ENCODE assay signal across 9 mouse cellular contexts in genomic region chr7:4995268-4996002, GRCm38 (mm10). TPM values are rescaled to one million over a fixed set of nuclear protein-coding genes. Genes with fewer than 3 reads are reported as not detected.
DNase-seq lines count a peak whose midpoint lies in the region; ATAC-seq lines count a peak whose summit lies in the region.
"Had no signal": no experiment of that assay in that cellular context is flagged by ENCODE, and none has a peak within 500 bp of the region (broad histone marks: within the 10 kb centered on the region; RNA-seq: fewer than 3 reads in every experiment).

No protein-coding gene starts in this region.

- WGBS in forebrain, embryonic 16.5 days = 4% methylated on average over 19 of the region's 19 CpGs
- WGBS in liver, embryonic 13.5 days (ENCODE audit: insufficient replicate concordance) = 4% methylated on average over 19 of the region's 19 CpGs

- peak; percentile 10; the same call in 1 of the 2 replicates for ATAC-seq in frontal cortex, adult (ENCODE audit: low TSS enrichment)
- peak; percentile 8 for ATAC-seq in CD4-positive, CD25-positive, alpha-beta regulatory T cell, adult 4 months
- peak; percentile 2 for ATAC-seq in forebrain, embryonic 16.5 days
- no peak; the same call in 1 of the 2 replicates for ATAC-seq in liver, embryonic 13.5 days (ENCODE audit: low read depth)

- H3K4me2 ChIP-seq in forebrain, embryonic 16.5 days (ENCODE audit: low read length) = peak overlapping the region; percentile 90
- peak overlapping the region; percentile 60 for H3K4me2 ChIP-seq in liver, embryonic 13.5 days

- H3K27me3 ChIP-seq in forebrain, embryonic 16.5 days (replicated peaks; ENCODE audit: control insufficient read depth, insufficient read depth, low read length) = no peaks in the 10 kb centered on the region
- H3K27me3 ChIP-seq in liver, embryonic 13.5 days = peaks cover 49% of the 10 kb centered on the region

- peaks cover 39% of the 10 kb centered on the region for H3K4me1 ChIP-seq in forebrain, embryonic 16.5 days (replicated peaks; ENCODE audit: control insufficient read depth, insufficient read depth, low read length)
- peaks cover 7% of the 10 kb centered on the region; the same call in 1 of the 2 replicates for H3K4me1 ChIP-seq in liver, embryonic 13.5 days (replicated peaks)

- H3K27ac ChIP-seq in forebrain, embryonic 16.5 days (ENCODE audit: low read length) = peak overlapping the region; percentile 33
- H3K27ac ChIP-seq in liver, embryonic 13.5 days = no peak overlapping the region

- peak overlapping the region; percentile 55 for H3K4me3 ChIP-seq in forebrain, embryonic 16.5 days (replicated peaks; ENCODE audit: low read length)
- H3K4me3 ChIP-seq in liver, embryonic 13.5 days (replicated peaks) = peak overlapping the region; percentile 57

- peak overlapping the region; percentile 73 for H3K9ac ChIP-seq in forebrain, embryonic 16.5 days (replicated peaks; ENCODE audit: low read depth, low read length)
- H3K9ac ChIP-seq in liver, embryonic 13.5 days = peak overlapping the region; percentile 65

- peaks cover 21% of the 10 kb centered on the region for H3K36me3 ChIP-seq in forebrain, embryonic 16.5 days (ENCODE audit: control insufficient read depth, insufficient read depth)
- peaks cover 11% of the 10 kb centered on the region for H3K36me3 ChIP-seq in liver, embryonic 13.5 days

- no peaks in the 10 kb centered on the region for H3K9me3 ChIP-seq in forebrain, embryonic 16.5 days (ENCODE audit: control insufficient read depth, low read length)
- H3K9me3 ChIP-seq in liver, embryonic 13.5 days (replicated peaks) = no peaks in the 10 kb centered on the region

- DNase-seq in frontal cortex, postnatal 10 days (ENCODE audit: low spot score in 2 of 2) = no peak
- DNase-seq in liver, embryonic 13.5 days = no peak
- DNase-seq in right cerebral cortex, postnatal 36 days (ENCODE audit: low spot score in 2 of 2) = no peak
- DNase-seq in spleen, postnatal 14 days (ENCODE audit: low spot score in 2 of 2) = no peak
- DNase-seq in adrenal gland, postnatal 10 days = no peak

RNA-seq across cellular contexts. Expression of gene Zfp579, which starts 0.5 kb away (rescaled TPM):
- polyA plus RNA-seq in CD4-positive, CD25-positive, alpha-beta regulatory T cell, adult 4 months (2017; shearing (Covaris generic)) = 1 to 10 TPM; 3.6 to 6.4 TPM
- 58.4 and 62.2 TPM in 2 replicates for polyA plus RNA-seq in forebrain, embryonic 16.5 days (2015; fragmentation: Nextera tagmentation; extraction: Ambion mirVana)
- polyA plus RNA-seq in liver, embryonic 13.5 days (2015; fragmentation: Nextera tagmentation; extraction: Ambion mirVana) = 4.0 TPM in 2 replicates
- 10 to 100 TPM; 16.0 to 19.9 TPM for total RNA-seq in adrenal gland, postnatal 10 days (2021)

RNA-seq across cellular contexts. Expression of gene Zfp524, which starts 18.8 kb away (rescaled TPM):
- polyA plus RNA-seq in CD4-positive, CD25-positive, alpha-beta regulatory T cell, adult 4 months (2017; shearing (Covaris generic)) = 10 to 100 TPM; 44.1 to 45.4 TPM
- 10.3 and 11.3 TPM in 2 replicates for polyA plus RNA-seq in forebrain, embryonic 16.5 days (2015; fragmentation: Nextera tagmentation; extraction: Ambion mirVana)
- polyA plus RNA-seq in liver, embryonic 13.5 days (2015; fragmentation: Nextera tagmentation; extraction: Ambion mirVana) = 9.8 and 10.0 TPM in 2 replicates
- 10 to 100 TPM; 12.6 to 13.2 TPM for total RNA-seq in adrenal gland, postnatal 10 days (2021)

RNA-seq across cellular contexts. Expression of gene Fiz1, which starts 19.1 kb away (rescaled TPM):
- 10 to 100 TPM in 1 of 2 experiments, 1 to 10 TPM in 1; 9.5 to 12.0 TPM for polyA plus RNA-seq in CD4-positive, CD25-positive, alpha-beta regulatory T cell, adult 4 months (2017; shearing (Covaris generic))
- 43.7 and 46.1 TPM in 2 replicates for polyA plus RNA-seq in forebrain, embryonic 16.5 days (2015; fragmentation: Nextera tagmentation; extraction: Ambion mirVana)
- polyA plus RNA-seq in liver, embryonic 13.5 days (2015; fragmentation: Nextera tagmentation; extraction: Ambion mirVana) = 15.8 and 18.7 TPM in 2 replicates
- total RNA-seq in adrenal gland, postnatal 10 days (2021) = 10 to 100 TPM; 24.4 to 27.7 TPM

RNA-seq across cellular contexts. Expression of gene Gm44973, which starts 19.9 kb away (rescaled TPM):
- 1 to 10 TPM; 7.9 to 8.9 TPM for polyA plus RNA-seq in CD4-positive, CD25-positive, alpha-beta regulatory T cell, adult 4 months (2017; shearing (Covaris generic))
- polyA plus RNA-seq in forebrain, embryonic 16.5 days (2015; fragmentation: Nextera tagmentation; extraction: Ambion mirVana) = 0.91 TPM in 1 of 2 replicates, not detected in the other
- 1.1 and 1.5 TPM in 2 replicates for polyA plus RNA-seq in liver, embryonic 13.5 days (2015; fragmentation: Nextera tagmentation; extraction: Ambion mirVana)
- not detected for total RNA-seq in adrenal gland, postnatal 10 days (2021)
- total RNA-seq: gastrocnemius, postnatal 4 days had no signal

RNA-seq across cellular contexts. Expression of gene Sbk3, which starts 24.5 kb away (rescaled TPM):
- not detected for polyA plus RNA-seq in CD4-positive, CD25-positive, alpha-beta regulatory T cell, adult 4 months (2017; shearing (Covaris generic))
- 0.84 and 0.91 TPM in 2 replicates for polyA plus RNA-seq in forebrain, embryonic 16.5 days (2015; fragmentation: Nextera tagmentation; extraction: Ambion mirVana)
- not detected in 2 replicates for polyA plus RNA-seq in liver, embryonic 13.5 days (2015; fragmentation: Nextera tagmentation; extraction: Ambion mirVana)
- under 1 TPM; 0.24 to 0.30 TPM for total RNA-seq in adrenal gland, postnatal 10 days (2021)
